Mouse (Mus musculus): ENCODE measurements at regions not wholly inside any gene's neighbourhood (a gene's known extent, or its start where the extent isn't known, plus 50 kb on each side); places are given as distances from the start of the nearest gene placed in this dataset.

- Histone ChIP-seq H3K36me3 (replicated peaks; ENCODE audit: control insufficient read depth, insufficient read depth, low read depth, low read length) (no peaks in the 10 kb centered on the region), H3K27ac (replicated peaks; ENCODE audit: low read depth, low read length) (no peak overlapping the region), H3K9ac (replicated peaks; ENCODE audit: low read length) (no peak overlapping the region), H3K9me3 (replicated peaks; ENCODE audit: control insufficient read depth, low read length) (no peaks in the 10 kb centered on the region), H3K4me1 (ENCODE audit: control insufficient read depth, insufficient read depth, low read length) (no peaks in the 10 kb centered on the region), H3K4me3 (ENCODE audit: low read depth, low read length) (no peak overlapping the region), H3K4me2 (ENCODE audit: low read depth, low read length) (no peak overlapping the region), H3K27me3 (ENCODE audit: control insufficient read depth, insufficient read depth, low read length) (no peaks in the 10 kb centered on the region)
- DNase-seq (ENCODE audit: low spot score): no peak
- ATAC-seq (replicated peaks; ENCODE audit: insufficient number of reproducible peaks, low FRiP score, low TSS enrichment, low read depth): no peak
- WGBS: 30% methylated on average over 1 of the region's 1 CpGs
Observed at GRCm38 (mm10) chr12:59411491-59411890, 192.0 kb upstream of the Fbxo33 start.

DNA sequence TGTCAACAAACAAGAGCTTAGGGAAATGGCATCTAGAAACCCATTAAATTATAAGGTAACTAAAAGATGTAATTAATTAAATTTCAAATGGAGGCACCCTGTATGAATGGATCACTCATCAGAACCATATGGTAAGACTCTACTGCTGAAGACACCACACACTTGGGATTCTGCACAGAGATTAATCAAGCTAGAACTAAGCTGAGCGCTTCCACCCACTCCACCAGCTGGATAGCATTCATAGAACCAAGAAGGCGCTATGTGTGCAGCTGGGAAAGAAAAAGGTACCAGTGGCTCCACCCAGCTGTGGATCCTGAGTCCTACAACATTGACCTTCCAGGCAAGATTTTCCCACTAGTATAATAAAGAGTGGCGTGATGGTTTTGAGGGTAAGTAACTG lies 171.6 kb upstream of the Fbxo33 start:
- no peak overlapping the region for H3K27ac ChIP-seq (replicated peaks; ENCODE audit: low read depth, low read length)
- ATAC-seq (replicated peaks; ENCODE audit: insufficient number of reproducible peaks, low FRiP score, low TSS enrichment, low read depth): no peak
- H3K4me3 ChIP-seq (ENCODE audit: low read depth, low read length): no peak overlapping the region
- no peak for DNase-seq (ENCODE audit: low spot score)
- H3K9ac ChIP-seq (replicated peaks; ENCODE audit: low read length): no peak overlapping the region
- no peaks in the 10 kb centered on the region for H3K36me3 ChIP-seq (replicated peaks; ENCODE audit: control insufficient read depth, insufficient read depth, low read depth, low read length)
- no peaks in the 10 kb centered on the region for H3K4me1 ChIP-seq (ENCODE audit: control insufficient read depth, insufficient read depth, low read length)
- H3K9me3 ChIP-seq (replicated peaks; ENCODE audit: control insufficient read depth, low read length): no peaks in the 10 kb centered on the region
- 87% methylated on average over 3 of the region's 3 CpGs for WGBS
- H3K27me3 ChIP-seq (ENCODE audit: control insufficient read depth, insufficient read depth, low read length): no peaks in the 10 kb centered on the region
- no peak overlapping the region for H3K4me2 ChIP-seq (ENCODE audit: low read depth, low read length)

GRCm38 (mm10) chr12:59382812-59383211 lies 163.3 kb upstream of the Fbxo33 start:
- no peak overlapping the region for H3K27ac ChIP-seq (replicated peaks; ENCODE audit: low read depth, low read length)
- no peaks in the 10 kb centered on the region for H3K9me3 ChIP-seq (replicated peaks; ENCODE audit: control insufficient read depth, low read length)
- 30% methylated on average over 3 of the region's 3 CpGs for WGBS
- no peaks in the 10 kb centered on the region for H3K27me3 ChIP-seq (ENCODE audit: control insufficient read depth, insufficient read depth, low read length)
- peak; percentile 74 for DNase-seq (ENCODE audit: low spot score)
- H3K4me1 ChIP-seq (ENCODE audit: control insufficient read depth, insufficient read depth, low read length): no peaks in the 10 kb centered on the region
- H3K4me3 ChIP-seq (ENCODE audit: low read depth, low read length): no peak overlapping the region
- no peak overlapping the region for H3K4me2 ChIP-seq (ENCODE audit: low read depth, low read length)
- ATAC-seq (replicated peaks; ENCODE audit: insufficient number of reproducible peaks, low FRiP score, low TSS enrichment, low read depth): no peak
- no peak overlapping the region for H3K9ac ChIP-seq (replicated peaks; ENCODE audit: low read length)
- H3K36me3 ChIP-seq (replicated peaks; ENCODE audit: control insufficient read depth, insufficient read depth, low read depth, low read length): no peaks in the 10 kb centered on the region

DNA sequence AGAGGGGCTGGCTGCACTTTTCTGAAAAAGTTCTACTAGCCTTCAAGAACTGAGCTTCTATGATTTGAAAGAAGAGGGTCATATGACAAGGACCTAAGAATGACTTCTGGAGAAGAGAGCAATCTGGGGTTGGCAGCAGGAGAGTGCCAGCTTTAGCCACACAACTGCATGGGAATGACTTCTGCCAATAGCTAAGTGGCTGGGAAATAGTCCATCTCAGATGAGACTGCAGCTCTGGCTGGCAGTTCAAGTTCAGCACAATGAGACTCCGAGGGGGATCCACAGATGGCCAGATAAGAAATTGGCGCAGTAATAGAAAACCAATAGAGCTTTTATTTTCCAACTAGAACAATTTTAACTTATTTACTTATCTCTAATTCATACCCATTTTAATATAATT lies 122.1 kb upstream of the Fbxo33 start:
- no peaks in the 10 kb centered on the region for H3K9me3 ChIP-seq (replicated peaks; ENCODE audit: control insufficient read depth, low read length)
- no peak overlapping the region for H3K27ac ChIP-seq (replicated peaks; ENCODE audit: low read depth, low read length)
- H3K9ac ChIP-seq (replicated peaks; ENCODE audit: low read length): no peak overlapping the region
- H3K4me1 ChIP-seq (ENCODE audit: control insufficient read depth, insufficient read depth, low read length): no peaks in the 10 kb centered on the region
- no peak for ATAC-seq (replicated peaks; ENCODE audit: insufficient number of reproducible peaks, low FRiP score, low TSS enrichment, low read depth)
- no peaks in the 10 kb centered on the region for H3K36me3 ChIP-seq (replicated peaks; ENCODE audit: control insufficient read depth, insufficient read depth, low read depth, low read length)
- DNase-seq (ENCODE audit: low spot score): no peak
- H3K27me3 ChIP-seq (ENCODE audit: control insufficient read depth, insufficient read depth, low read length): no peaks in the 10 kb centered on the region
- H3K4me3 ChIP-seq (ENCODE audit: low read depth, low read length): no peak overlapping the region
- 77% methylated on average over 2 of the region's 2 CpGs for WGBS
- H3K4me2 ChIP-seq (ENCODE audit: low read depth, low read length): no peak overlapping the region

GRCm38 (mm10) chr12:59330753-59331152 lies 111.2 kb upstream of the Fbxo33 start:
- Histone ChIP-seq H3K27ac (replicated peaks; ENCODE audit: low read depth, low read length) (no peak overlapping the region), H3K4me1 (ENCODE audit: control insufficient read depth, insufficient read depth, low read length) (no peaks in the 10 kb centered on the region), H3K4me2 (ENCODE audit: low read depth, low read length) (no peak overlapping the region), H3K36me3 (replicated peaks; ENCODE audit: control insufficient read depth, insufficient read depth, low read depth, low read length) (no peaks in the 10 kb centered on the region), H3K9ac (replicated peaks; ENCODE audit: low read length) (no peak overlapping the region), H3K9me3 (replicated peaks; ENCODE audit: control insufficient read depth, low read length) (no peaks in the 10 kb centered on the region), H3K4me3 (ENCODE audit: low read depth, low read length) (no peak overlapping the region), H3K27me3 (ENCODE audit: control insufficient read depth, insufficient read depth, low read length) (no peaks in the 10 kb centered on the region)
- 78% methylated on average over 2 of the region's 2 CpGs for WGBS
- ATAC-seq (replicated peaks; ENCODE audit: insufficient number of reproducible peaks, low FRiP score, low TSS enrichment, low read depth) (no peak), DNase-seq (ENCODE audit: low spot score) (no peak)

DNA sequence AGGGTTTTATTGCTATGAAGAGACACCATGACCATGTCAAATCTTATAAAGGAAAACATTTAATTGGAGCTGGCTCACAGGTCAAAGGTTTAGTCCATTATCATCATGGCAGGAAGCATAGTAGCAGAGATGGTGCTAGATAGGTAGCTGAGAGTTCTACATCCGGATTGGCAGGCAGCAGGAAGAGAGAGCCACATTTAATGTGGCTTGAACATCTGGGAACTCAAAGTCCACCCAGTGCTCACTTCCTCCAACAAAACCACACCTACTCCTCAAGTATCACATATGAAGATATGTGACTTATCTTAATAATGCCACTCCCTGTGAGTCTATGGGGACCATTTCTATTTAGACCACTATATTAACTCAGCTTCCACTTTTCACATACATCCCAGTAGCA lies 93.2 kb upstream of the Fbxo33 start:
- H3K4me2 ChIP-seq (ENCODE audit: low read depth, low read length): no peak overlapping the region
- no peaks in the 10 kb centered on the region for H3K9me3 ChIP-seq (replicated peaks; ENCODE audit: control insufficient read depth, low read length)
- no peaks in the 10 kb centered on the region for H3K27me3 ChIP-seq (ENCODE audit: control insufficient read depth, insufficient read depth, low read length)
- H3K4me1 ChIP-seq (ENCODE audit: control insufficient read depth, insufficient read depth, low read length): no peaks in the 10 kb centered on the region
- no peak overlapping the region for H3K27ac ChIP-seq (replicated peaks; ENCODE audit: low read depth, low read length)
- H3K4me3 ChIP-seq (ENCODE audit: low read depth, low read length): no peak overlapping the region
- no peaks in the 10 kb centered on the region for H3K36me3 ChIP-seq (replicated peaks; ENCODE audit: control insufficient read depth, insufficient read depth, low read depth, low read length)
- DNase-seq (ENCODE audit: low spot score) (no peak), ATAC-seq (replicated peaks; ENCODE audit: insufficient number of reproducible peaks, low FRiP score, low TSS enrichment, low read depth) (no peak)
- no peak overlapping the region for H3K9ac ChIP-seq (replicated peaks; ENCODE audit: low read length)
- WGBS: 64% methylated on average over 1 of the region's 1 CpGs

DNA sequence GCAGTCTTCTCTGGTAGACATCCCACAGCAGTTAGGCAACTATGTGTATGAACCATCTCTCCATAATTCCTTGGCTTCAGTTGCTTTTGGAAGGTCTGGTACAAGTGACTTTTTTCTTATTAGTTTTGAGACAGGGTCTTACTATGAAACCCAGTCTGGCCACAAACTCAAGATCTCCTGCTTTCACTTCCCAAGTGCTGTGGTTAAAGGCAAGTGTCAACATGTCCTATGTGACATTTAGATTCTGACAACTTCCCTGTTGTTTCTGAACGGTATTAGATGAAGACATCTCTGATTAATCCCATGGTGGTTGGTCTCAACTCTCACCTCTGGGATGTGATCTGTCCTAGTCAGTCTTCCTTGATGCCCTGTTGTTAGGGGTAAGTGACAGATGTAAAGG lies 88.4 kb upstream of the Fbxo33 start:
- no peaks in the 10 kb centered on the region for H3K4me1 ChIP-seq (ENCODE audit: control insufficient read depth, insufficient read depth, low read length)

DNA sequence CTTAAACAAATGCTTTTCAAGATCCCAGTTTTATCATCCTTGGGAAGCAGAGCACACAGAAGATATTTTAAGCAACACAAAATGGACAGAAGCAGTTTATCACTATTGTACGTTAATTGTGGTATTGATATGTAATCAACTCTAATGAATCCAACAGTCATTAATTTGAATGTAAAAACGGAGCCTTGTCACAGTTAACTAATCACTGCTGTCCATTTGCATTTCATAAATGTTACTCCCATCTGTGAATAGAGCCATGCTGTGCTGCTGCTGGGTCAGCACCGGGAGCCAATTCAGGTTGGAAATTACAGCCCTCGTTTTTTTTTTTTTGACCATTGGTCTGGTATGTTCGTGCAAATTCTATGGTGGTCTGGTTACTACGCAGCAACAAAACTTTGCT lies 85.0 kb upstream of the Fbxo33 start:
- Histone ChIP-seq H3K27me3 (ENCODE audit: control insufficient read depth, insufficient read depth, low read length) (no peaks in the 10 kb centered on the region), H3K4me3 (ENCODE audit: low read depth, low read length) (no peak overlapping the region), H3K27ac (replicated peaks; ENCODE audit: low read depth, low read length) (no peak overlapping the region), H3K4me1 (ENCODE audit: control insufficient read depth, insufficient read depth, low read length) (no peaks in the 10 kb centered on the region), H3K9ac (replicated peaks; ENCODE audit: low read length) (no peak overlapping the region), H3K9me3 (replicated peaks; ENCODE audit: control insufficient read depth, low read length) (no peaks in the 10 kb centered on the region), H3K36me3 (replicated peaks; ENCODE audit: control insufficient read depth, insufficient read depth, low read depth, low read length) (no peaks in the 10 kb centered on the region), H3K4me2 (ENCODE audit: low read depth, low read length) (no peak overlapping the region)
- DNase-seq (ENCODE audit: low spot score) (no peak), ATAC-seq (replicated peaks; ENCODE audit: insufficient number of reproducible peaks, low FRiP score, low TSS enrichment, low read depth) (no peak)
- WGBS: 59% methylated on average over 6 of the region's 6 CpGs

More for the DNA sequence above, 88.4 kb upstream of the Fbxo33 start:
- no peak for ATAC-seq (replicated peaks; ENCODE audit: insufficient number of reproducible peaks, low FRiP score, low TSS enrichment, low read depth)
- no peak overlapping the region for H3K27ac ChIP-seq (replicated peaks; ENCODE audit: low read depth, low read length)
- whole genome bisulfite sequencing: 76% methylated on average over 1 of the region's 1 CpGs
- no peak overlapping the region for H3K9ac ChIP-seq (replicated peaks; ENCODE audit: low read length)
- H3K4me2 ChIP-seq (ENCODE audit: low read depth, low read length): no peak overlapping the region
- no peak for DNase-seq (ENCODE audit: low spot score)
- no peaks in the 10 kb centered on the region for H3K27me3 ChIP-seq (ENCODE audit: control insufficient read depth, insufficient read depth, low read length)
- H3K9me3 ChIP-seq (replicated peaks; ENCODE audit: control insufficient read depth, low read length): no peaks in the 10 kb centered on the region
- H3K4me3 ChIP-seq (ENCODE audit: low read depth, low read length): no peak overlapping the region
- no peaks in the 10 kb centered on the region for H3K36me3 ChIP-seq (replicated peaks; ENCODE audit: control insufficient read depth, insufficient read depth, low read depth, low read length)

Measured in embryonic facial prominence, embryonic 11.5 days (tissue).